Mouse (Mus musculus) 3T3-L1 (cell line): ENCODE data around the gene Ifna2.
A peak's percentile ranks its signal among the peaks of the same experiment; 100 is the strongest.

Source experiments
- DNase-seq: peaks from one replicate; pipeline ENCODE4 v3.0.0-alpha.2; 2015; ENCODE audit warnings: low read depth, low spot score

The Ifna2 gene

GRCm38 (mm10) chr4:88653644-88654043 lies 30.1 kb downstream of the Ifna2 start:
- DNase-seq: no peak

- no peak for DNase-seq
Measured at GRCm38 (mm10) chr4:88644359-88644758, 39.4 kb downstream of the Ifna2 start, which contains the start of gene Ifna13. Gene Ifna13 (minus strand): TSS chr4:88644459.

GRCm38 (mm10) chr4:88642526-88642925 lies 41.2 kb downstream of the Ifna2 start:
- peak; percentile 10 for DNase-seq

GRCm38 (mm10) chr4:88641077-88641831 lies 42.5 kb downstream of the Ifna2 start:
- DNase-seq: peak; percentile 99

- no peak for DNase-seq
Measured at GRCm38 (mm10) chr4:88640704-88641076, 43.0 kb downstream of the Ifna2 start.

GRCm38 (mm10) chr4:88634311-88634710 lies 49.4 kb downstream of the Ifna2 start, which contains the start of gene C87499:
Gene C87499 (minus strand): TSS chr4:88634411.
- DNase-seq: no peak
